Mouse (Mus musculus) brain, embryonic 14.5 days (tissue): ENCODE data around the gene Atxn1.

Experiments used
- CTCF ChIP-seq: fragments of 200-500 bp; IDR thresholded peaks from 2 replicates; pipeline ENCODE4 v1.5.1; 2012; ENCODE audit warnings: inconsistent platforms, mild to moderate bottlenecking, moderate library complexity, borderline replicate concordance; ENCODE audit not compliant: insufficient read depth, insufficient read length; ENCODE audit errors: extremely low read depth
- POLR2A ChIP-seq: fragments of 200-500 bp; IDR thresholded peaks from 2 replicates; pipeline ENCODE4 v1.6.1; 2012; ENCODE audit warnings: mild to moderate bottlenecking, inconsistent platforms, borderline replicate concordance; ENCODE audit not compliant: poor library complexity, insufficient read depth, insufficient read length, severe bottlenecking; ENCODE audit errors: extremely low read depth

DNA sequence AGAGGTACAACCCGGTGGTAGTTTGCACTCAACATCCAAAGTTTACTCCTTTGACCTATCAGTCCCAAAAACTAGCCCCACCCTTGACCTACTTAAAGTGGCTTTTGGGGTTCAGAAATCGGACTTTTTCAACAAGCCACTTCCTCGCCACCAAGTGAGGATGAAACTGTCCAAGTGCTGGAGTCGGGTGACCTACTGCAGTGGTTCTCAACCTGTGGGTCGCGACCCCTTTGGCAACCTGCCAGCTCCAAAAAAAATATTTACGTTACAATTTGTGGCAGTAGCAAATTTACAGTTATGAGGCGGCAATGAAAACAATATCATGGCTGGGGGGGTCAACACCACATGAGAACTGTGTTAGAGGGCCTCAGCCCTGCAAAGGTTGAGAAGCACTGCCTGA is 95.9 kb downstream of the Atxn1 start:
- TF ChIP-seq CTCF = no peak
- TF ChIP-seq POLR2A = no peak
